Mouse (Mus musculus) left cerebral cortex, postnatal 36 days (tissue): ENCODE data around the gene Camkmt. TPM values are rescaled to one million over a fixed set of nuclear protein-coding genes. Genes with fewer than 3 reads are reported as not detected.
A peak's percentile ranks its signal among the peaks of the same experiment; 100 is the strongest.

ENCODE experiments used
- DNase-seq, 2 experiments: peaks; one replicate each; pipeline ENCODE4 v3.0.0; 2021 to 2022; ENCODE audit warnings: low spot score in 2 of 2, mixed read lengths in 1 of 2
- intact Hi-C: fragments of 180-260 bp; cut with DNase I; formaldehyde crosslinking; loops from one replicate; pipeline ENCODE4 v1.15.1; 2025
- total RNA-seq, 2 experiments: library from RNA; stranded (reverse); gene quantifications; 2 replicates each; pipeline ENCODE4 v1.2.3; 2021

Camkmt gene
- total RNA-seq, 2 experiments from 2014 or later, result 9.5 to 10.0 TPM

DNA sequence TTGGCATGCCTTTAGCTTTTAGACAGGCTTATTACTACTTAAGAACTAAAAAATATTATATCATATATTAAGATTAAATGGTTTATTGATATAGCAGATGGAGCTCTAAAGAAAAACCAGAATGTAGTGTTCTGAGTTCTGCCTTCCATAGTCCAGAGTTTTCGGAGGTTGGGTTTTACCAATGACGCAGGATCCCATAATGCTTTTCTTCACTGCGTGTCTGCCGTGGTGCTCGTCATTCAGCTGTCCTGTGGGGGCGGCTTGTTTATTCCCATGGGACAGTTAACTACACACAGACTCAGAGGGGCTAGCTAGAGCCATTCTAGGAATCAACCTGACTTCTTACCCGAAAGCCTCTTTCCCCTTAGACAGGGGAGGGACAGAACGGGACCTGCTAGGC is 69.2 kb downstream of the Camkmt start:
- no peak for DNase-seq

DNA sequence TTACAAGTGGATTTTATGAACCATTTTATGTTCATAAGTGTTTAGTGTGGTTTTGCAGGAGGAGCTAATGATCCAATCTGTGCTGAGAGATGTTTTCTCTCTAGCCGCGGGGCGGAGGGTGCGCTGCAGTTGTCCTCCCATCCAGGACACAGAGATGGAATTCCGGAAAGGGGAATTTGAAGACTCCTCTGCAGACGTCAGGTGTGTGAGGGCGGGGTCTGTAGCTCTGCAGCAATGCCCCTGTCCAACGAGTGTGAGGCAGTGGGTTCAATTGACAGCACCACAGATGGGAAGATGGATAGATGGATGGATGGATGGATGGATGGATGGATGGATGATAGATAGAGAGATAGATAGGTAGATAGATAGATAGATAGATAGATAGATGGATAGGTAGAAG is 70.4 kb downstream of the Camkmt start:
- intact Hi-C loops, result no loop called here

More for the DNA sequence above, 69.2 kb downstream of the Camkmt start:
- intact Hi-C loops, result no loop called here

DNA sequence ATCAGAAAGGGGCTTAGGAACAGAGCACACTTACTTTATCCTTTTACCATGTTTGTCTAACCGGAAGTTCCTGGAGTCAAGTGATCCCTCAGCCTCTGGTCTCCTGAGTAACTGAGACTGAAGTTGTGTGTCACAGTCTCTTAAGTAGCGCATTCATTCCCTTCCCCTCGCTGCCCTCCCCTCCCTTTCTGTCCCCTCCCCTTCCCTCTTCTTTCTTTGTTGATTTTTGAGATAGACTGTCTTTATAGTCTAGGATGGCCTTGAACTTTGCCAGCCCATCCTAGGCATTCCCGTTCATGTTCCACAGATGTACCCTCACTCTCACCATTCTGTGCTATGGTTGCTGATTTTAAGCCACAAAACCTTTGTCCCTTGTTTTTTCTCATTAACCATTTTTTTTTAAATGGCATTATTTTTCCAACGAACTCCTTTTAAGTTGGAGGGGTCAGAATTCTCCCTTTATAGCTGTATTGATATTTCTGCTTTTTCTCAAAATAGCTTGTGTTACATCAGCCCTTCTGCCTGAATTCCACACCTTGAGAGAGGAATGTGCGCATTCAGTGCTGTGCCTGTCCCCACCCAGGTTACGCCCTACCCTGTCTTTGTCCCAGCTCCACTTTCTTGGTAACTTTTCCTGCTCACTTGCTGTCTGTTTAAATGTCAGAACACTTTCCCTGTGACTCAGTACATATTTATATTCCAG is 72.4 kb downstream of the Camkmt start:
- intact Hi-C loops, result no loop called here
- DNase-seq, result no peak

More for the DNA sequence above, 70.4 kb downstream of the Camkmt start:
- no peak for DNase-seq

DNA sequence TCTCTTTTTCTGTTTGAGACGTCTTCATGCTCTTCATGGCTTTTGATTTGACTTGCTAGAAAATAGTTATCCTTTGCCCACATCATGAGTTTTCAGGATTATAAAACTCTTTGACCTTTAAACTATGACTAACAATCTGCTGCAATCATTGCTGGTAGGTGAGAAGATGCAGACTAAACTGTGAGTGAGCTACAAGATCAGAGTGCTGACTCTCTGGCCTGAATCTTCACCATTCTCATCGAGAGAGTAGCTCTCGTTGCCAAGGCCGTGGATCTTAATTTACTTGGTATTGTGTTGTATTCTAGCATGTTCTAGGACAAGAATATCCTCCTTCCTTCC is 72.9 kb downstream of the Camkmt start:
- intact Hi-C loops, result no loop called here

DNA sequence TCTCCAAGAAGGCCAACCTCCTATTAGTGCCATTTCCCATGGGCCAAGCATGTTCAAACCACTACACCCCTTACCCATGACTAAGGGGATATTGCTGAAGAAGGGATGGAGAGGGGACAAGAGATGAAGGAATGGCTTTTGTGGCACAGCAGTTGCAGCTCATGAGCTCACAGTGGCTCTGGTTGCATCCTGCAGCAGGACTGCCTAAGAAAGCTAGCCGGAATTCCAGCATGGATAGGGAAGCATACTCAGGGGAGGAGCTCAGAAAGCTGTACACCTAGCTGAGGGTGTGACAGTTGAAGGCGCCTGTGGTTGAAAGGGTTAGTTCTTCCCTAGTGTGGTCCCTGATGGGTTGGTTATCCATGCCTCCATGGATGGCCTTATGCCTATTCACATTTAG is 78.4 kb downstream of the Camkmt start:
- no peak for DNase-seq
- intact Hi-C loops, result no loop called here

More for the DNA sequence above, 72.9 kb downstream of the Camkmt start:
- no peak for DNase-seq

DNA sequence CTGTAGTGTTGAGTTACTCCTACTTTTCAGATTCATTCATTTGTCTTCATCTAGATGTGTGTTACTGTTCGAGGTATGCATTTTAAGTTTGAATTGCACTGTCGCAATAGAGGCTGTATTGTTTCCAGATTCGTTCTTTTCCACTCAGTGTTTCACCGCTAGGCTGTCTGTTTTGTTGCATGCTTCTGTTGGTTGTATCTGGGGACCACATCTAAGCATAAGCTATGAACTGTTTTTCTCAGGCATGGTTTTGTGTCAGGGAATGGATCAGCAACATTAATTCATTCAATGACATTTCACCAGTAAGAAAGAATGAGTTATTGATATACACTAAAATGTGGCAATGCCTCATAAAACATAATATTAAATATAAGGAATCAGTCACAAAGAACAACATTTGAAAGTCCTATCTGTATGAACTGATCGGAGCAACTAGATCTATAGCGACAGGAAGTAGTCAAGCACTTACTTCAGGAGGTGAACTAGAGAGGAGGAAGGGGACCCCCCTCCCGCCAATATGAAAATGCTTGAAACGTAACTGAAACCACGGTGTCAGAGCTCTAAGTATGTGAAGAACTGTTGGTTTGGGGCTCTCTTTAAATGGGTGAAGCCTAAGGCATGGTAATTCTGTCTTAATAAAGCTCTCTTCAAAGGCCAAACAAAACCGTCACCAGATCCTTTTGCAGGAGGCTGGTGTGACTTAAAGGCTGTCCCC is 80.3 kb downstream of the Camkmt start:
- DNase-seq, result no peak
- intact Hi-C loops, result no loop called here

DNA sequence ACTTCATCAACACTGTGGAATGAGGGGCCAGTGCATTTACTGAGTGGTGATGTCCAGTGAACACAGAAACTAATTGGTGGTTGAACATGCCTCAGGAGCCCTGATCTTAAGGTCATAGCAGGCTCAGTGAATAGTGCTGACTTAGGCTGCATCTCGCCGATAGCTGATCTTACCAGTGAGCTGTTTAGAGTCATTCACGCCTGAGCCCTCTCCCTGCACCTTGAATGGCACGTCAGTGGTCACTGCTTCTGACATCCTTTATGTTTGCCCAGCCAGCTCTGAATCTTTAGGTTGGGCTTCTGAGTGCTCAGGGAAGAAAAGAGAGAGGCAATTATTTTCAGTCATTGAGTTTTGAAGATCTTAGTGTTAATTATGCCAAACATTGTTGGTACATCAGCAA is 81.6 kb downstream of the Camkmt start:
- no peak for DNase-seq
- intact Hi-C loops, result no loop called here

DNA sequence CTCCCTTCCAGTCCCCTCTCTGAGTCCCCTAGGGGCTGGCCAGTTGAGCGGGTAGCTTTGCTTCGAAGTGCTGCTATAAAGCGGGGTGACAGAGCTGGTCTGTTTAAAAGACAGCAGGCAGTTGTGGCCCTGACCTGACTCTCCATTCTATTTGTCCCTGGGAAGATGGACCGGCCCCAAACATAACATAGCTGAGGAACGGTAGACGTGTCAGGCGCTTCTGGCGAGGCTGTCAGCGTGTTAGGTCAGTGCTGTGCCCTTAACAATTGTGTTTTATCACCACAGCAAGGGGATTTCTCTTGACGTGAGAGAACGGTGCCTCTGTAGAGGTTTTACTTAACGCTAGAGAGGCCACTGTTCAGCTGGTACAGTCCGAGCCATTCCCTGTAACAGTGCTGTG is 86.9 kb downstream of the Camkmt start:
- intact Hi-C loops, result no loop called here
- no peak for DNase-seq

DNA sequence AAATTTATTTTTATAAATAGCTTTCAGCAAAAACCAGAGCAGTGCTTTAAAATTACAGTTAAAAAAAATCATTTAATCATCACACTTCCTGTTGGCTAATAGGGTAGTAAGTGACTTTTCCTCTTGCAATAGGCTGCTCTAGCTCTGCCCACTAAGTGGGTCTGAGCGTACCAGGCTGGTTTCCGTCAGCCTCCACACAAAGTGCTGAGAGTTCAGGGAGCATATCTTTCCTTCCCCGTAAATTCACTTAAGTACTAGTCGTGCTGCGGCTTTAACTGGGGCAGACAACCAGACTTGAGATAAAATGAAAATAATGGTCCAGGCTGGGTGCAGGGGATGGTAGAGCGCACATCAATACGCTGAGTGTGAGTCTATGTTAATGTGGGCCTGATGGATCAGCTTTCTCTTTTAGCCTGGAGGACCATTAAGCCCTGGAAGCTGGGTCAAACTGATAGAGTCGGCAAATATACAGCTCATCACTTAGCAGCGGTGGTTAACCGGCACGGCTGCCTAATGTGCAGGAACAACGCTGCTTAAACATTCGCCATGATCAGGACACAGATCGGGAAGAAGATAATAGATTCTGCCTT is 90.2 kb downstream of the Camkmt start:
- intact Hi-C loops, result no loop called here
- DNase-seq, result no peak

DNA sequence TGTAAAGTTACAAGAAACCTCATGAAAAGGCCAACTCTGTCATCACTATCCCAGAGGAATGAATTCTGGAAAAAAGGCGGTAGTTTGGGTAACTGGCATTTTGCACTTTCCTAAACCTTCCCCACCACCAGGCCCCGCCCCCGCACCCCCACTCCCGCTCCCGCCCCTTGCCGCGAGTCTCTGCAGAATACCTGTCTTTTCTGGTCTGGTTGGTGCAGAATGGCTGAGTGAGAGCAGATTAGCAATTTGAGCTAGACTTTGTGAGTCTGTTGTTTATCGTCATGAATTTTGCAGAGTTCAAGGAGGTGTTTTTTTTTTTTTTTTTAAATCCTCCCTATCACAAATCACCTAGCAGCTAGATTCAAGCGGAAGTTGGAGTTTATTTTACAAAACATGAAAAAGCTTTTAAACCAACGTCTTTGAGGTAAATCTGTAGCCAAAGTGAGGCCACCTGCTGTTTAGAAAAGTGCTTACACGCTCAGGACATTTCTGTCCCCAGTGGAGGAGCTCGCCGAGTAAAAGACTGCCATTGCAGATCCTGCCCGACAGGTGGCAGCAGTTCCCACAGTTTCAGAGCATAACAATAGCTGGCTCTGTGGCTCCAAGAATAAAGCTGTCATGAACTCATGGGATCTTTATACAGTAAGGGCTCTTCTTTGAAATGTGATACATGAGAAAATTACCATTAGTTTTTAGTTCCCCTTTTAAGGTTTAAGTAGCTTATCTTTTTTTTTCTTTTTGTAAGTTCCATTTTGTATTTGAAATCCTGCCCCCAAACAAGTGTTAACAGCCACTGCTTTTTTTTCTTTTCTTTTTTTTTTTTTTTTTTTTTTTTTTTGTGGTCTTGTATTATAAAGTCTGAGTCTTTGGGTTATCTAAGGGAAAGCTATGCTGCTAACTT is 99.1 kb downstream of the Camkmt start:
- intact Hi-C loops, result loop anchor here (2.0 to 5.0 kb wide), 3 partner anchors 72 to 443 kb away; no protein-coding TSS in a partner anchor
- peak; percentile 84 to 85 for DNase-seq

DNA sequence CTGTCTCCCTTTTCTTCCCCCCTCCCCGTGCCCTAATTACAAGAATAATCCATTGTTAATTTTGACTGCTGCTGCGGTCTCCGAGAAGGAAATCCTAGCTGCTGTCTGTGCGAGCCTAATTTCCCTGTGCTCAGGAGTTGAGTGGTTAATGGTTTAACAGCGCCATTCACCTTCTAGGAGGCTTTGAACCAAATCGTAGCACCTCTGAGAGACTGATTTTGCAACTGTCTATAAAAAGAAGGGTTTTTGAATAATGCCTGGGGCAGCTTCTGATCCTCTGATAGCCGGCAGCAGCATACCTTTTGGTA is 99.7 kb downstream of the Camkmt start:
- intact Hi-C loops, result no loop called here
- DNase-seq, result no peak

DNA sequence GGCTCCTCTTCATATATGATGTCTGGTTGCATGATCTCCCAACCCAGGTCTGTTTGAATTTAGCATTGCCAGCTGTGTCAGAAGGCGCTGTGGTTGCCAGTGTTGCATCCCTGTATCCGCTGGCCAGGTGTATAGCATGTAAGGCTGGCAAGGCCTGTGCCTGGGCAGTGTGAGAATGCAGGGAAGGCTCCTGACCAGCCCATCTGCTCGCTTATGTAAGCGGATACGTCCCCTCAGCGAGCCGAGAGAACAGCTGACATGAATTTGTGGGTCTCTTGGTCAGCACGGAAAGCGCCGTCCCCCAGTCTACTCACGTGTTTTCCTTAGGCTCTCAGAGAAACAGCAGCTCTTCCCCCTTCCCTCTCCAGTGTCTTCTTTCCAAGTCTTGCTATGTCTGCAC is 102.9 kb downstream of the Camkmt start:
- intact Hi-C loops, result no loop called here
- no peak for DNase-seq

DNA sequence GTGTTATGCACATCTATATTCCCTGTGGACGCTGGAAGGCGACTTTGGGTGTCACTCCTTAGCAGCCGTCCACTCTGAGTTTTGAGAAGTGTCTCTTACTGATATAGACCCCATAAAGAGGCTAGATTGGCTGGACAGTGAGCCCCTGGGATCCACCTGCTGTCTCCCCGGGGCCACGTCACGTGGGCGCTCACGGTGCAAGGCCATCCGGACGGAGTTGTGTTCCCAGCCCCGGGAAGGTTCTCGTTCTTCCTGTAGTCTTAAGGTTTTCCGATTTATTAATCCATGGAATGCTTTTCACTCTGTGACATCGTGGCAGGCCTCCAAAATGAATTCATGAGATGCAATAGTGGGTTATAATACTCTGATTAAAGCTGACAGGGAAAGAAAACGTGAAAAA is 108.4 kb downstream of the Camkmt start:
- DNase-seq, result no peak
- intact Hi-C loops, result no loop called here

DNA sequence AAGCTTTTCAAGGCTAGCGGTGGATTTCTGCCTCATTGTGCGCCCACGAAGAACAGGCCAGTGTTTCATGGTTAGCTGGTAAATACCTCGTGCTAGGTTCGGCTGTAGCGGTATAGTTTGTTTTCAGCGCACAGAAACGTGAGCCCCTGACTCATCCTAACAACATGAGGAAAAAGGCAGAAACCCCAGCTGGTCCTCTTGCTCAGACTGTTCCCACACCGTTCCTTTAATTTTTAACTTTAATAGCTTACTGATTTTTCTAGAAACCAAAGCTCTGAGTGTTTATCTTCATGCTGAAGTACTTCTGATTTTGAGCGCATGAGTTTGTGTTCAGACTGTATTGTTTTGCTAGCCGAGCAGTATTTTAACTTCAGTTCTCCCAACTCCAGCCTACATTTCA is 109.0 kb downstream of the Camkmt start:
- intact Hi-C loops, result no loop called here
- DNase-seq, result no peak

DNA sequence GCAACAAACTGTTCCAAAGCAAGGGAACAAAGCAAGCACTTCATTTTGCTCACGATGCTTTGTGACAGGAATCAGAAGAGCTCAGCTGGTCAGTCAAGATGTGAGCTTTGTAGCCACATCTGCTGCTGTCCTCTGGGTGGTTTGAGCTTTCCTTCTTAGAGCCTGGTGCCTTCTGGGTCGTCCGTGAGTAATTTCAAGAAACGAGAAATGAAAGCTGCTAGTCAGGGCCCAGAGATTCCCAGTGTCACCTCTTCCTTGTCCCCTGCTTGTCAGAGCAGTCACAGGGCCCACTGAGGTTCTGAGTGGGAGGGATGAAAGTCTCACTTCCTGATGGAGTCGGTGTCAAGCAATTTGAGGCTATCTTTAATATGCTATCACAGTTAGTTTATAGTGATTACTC is 127.7 kb downstream of the Camkmt start:
- DNase-seq, result no peak
- intact Hi-C loops, result no loop called here

DNA sequence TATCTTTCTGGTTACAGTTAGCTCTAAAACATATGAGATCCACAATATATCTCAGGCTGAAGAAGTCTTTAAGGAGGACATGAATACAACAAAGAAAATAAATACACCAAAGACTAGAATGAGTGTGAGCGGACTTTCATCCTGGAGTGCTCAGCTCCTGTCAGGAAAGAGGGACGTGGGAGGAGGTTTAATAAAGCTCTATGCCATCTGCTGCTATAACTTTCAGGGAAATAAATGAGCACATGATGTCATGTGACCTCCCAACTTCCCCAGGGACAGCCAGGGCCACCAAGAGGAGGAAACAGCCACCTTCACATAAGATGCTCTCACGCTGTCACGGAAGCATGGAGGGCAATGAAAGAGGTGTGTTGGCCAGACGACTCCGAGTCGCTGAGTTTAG is 151.8 kb downstream of the Camkmt start:
- intact Hi-C loops, result no loop called here
- DNase-seq, result peak; percentile 5 to 22

DNA sequence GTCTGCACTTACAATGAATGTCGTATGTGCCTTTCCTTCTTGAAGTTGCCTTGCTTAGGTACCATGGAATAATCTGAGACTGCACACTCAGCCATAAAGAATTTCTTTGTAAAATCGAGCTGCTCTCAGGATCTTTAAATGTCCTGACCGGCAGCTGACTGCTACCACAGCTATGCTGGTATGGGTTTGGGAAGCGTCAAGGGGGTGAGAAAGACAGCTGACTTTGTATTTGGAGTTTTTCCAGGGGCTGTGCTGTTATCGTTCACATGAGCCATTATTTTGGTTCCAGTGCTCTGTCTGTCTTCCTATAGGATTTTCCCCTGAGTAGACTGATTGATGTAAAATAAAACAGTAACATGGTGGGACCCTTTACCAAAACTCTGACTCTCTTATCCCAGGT is 158.6 kb downstream of the Camkmt start:
- no peak for DNase-seq
- intact Hi-C loops, result no loop called here

DNA sequence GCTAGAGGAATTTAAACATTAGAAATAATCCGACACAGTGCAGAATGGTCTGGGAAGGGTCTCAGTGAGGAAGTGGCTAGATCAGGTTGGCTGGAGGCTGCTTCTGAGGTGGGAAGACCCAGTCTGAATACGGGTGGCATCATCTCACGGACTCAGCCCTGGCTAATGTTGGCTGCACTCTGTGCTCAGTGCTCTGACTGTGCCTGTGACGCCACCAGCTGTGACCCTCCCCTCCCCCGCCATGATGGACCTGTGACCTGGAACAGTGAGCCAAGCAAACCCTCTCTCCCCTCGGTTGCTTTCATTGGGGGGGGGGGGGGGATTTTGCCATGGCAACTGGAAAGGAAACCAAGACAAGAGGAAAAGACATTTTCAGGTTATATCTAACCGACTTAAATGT is 159.4 kb downstream of the Camkmt start:
- no peak for DNase-seq
- intact Hi-C loops, result no loop called here

DNA sequence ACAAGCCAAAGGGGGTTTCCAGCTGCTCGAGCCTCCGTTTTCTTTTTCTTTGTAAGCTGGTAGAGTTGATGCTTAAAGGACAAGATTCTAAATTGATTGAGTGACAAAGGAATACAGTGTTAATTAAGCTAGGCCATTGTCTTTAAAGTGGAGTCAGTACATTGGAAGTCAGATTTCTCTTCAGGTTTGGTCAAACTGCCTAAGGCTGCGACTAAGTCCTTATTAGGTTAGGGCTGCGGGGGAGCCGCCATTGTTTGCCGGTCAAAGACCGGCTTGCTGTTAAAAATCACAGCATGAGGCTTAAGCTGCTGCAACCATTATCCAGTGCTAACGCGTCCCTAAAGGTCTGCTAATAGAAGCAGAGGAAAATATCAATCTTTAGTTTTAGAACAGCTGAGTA is 166.6 kb downstream of the Camkmt start:
- DNase-seq, result no peak
- intact Hi-C loops, result no loop called here

DNA sequence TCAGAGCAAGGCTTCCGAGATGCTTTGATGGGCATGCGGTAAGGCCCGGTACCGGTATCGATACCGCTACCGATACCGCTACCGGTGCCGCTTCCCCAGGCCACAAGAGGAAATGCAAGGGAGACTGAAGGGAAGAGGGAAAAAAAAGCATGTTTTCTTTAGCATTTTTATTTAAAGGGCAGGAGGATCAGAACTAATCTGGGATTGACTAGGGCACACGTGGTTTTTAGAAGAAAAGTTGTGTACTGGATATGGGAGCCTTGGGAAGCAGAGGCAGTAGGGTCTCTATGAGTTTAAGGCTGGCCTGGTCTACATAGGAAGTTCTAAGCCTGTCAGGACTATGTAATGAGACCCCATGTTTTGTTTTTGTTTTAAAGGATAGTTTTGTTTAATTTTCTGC is 167.0 kb downstream of the Camkmt start:
- intact Hi-C loops, result no loop called here
- no peak for DNase-seq
